Mouse (Mus musculus) urinary bladder, postnatal 0 days (tissue): ENCODE measurements around the gene Mthfsl. TPM values are rescaled to one million over a fixed set of nuclear protein-coding genes. Genes with fewer than 3 reads are reported as not detected.

Experiments used
- polyA plus RNA-seq: library from polyadenylated mRNA; unstranded; fragments of >200 nt; fragmentation: Nextera tagmentation; extraction: Ambion mirVana; gene quantifications from 2 replicates; pipeline ENCODE4 v1.2.1, GENCODE M21; 2015

The Mthfsl gene
- polyA plus RNA-seq, result 33.5 and 35.4 TPM in 2 replicates

DNA sequence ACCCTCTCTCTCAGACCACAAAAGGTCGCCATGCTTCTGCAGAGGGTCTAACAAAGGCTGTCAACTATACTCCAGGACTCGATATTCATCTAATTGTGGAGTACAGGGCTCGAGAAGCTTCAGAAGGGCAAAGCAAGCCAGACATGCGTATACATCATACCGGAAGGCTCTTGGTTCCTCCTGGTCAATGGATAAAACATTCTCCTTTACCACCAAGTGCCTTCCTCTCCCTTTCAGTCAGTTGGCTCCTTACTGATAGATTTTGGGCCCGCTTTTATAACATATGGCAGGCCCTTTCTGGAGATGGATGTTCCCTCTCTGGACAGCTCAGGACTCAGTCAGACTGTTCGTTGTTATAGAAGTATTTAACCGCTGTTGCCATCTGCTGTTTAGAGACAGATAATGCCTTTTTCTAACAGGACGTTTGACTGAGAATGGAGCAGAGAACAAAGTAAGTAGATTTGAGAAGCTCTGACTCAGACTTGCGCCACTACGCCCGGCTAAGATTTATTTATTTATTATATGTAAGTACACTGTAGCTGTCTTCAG is at the start of gene Mthfsl:
Gene Mthfsl, minus strand, starts transcription at position 308 of the 549 bp plus-strand sequence.

DNA sequence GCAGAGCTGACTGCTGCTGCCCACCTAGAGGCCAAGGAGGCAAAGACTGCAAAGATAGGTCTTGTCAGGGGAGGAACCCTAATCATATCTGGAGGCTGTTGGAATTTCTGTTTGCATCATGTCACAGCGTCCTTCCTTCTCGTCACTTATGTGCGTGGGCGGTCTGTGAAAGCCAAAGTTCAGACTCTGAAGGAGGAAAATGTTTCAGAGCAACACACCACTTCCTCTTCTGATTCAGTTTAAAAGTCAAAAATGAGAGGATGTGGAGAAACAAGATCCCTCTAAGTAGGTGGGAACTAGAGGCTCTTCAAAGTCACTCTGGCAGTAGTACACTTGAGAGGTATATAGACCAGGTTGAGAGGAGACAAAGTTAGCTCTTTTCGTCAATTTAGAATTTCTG is 11.6 kb upstream of the Mthfsl start, which contains the start of gene Bcl2a1d:
Gene Bcl2a1d, minus strand, starts transcription at position 187 of the 400 bp plus-strand sequence.

Other genes with a start within 250 kb of the Mthfsl start
- gene Syncrip, start 237.7 kb downstream of the Mthfsl start, polyA plus RNA-seq, result 52.4 and 70.8 TPM in 2 replicates
- 6.1 and 8.3 TPM in 2 replicates for gene Zfp949, start 172.3 kb downstream of the Mthfsl start, polyA plus RNA-seq
- gene Trim43a, start 139.4 kb downstream of the Mthfsl start, polyA plus RNA-seq, result not detected in 2 replicates
- gene Bcl2a1d, start 11.6 kb upstream of the Mthfsl start, polyA plus RNA-seq, result 0.40 and 1.3 TPM in 2 replicates
- not detected in 2 replicates for gene Trim43c, start 118.9 kb upstream of the Mthfsl start, polyA plus RNA-seq
- gene Bcl2a1a, start 236.6 kb upstream of the Mthfsl start, polyA plus RNA-seq, result 0.30 and 0.81 TPM in 2 replicates